Mouse (Mus musculus): ENCODE data around the gene Nbea. TPM values are rescaled to one million over a fixed set of nuclear protein-coding genes. Genes with fewer than 3 reads are reported as not detected.
A peak's percentile ranks its signal among the peaks of the same experiment; 100 is the strongest.

Gene Nbea
- polyA plus RNA-seq, 1 experiment from 2014 or later = 24.0 TPM

DNA sequence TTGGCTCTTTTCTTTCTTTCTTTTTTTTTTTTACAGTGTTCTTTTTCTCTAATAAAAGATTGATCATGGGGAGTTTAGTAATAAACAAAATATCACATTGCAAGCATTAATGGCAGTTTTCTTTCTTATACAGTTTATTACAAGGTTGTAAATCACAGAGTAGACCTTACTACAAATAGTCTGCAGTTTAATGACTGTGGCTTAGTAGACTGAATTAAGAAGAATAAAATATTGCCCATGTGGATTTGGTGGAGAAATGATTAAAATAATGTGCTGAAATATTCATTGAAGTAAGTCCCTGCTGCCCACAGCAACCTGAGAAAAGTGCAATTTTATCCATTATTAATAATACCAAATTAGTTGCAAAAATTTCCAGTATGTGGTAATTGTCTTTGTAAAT, 363.9 kb downstream of the Nbea start:
- Histone ChIP-seq H3K27ac (no peak overlapping the region), H3K4me1 (peaks cover 19% of the 10 kb centered on the region), H3K4me2 (no peak overlapping the region), H3K9ac (no peak overlapping the region), H3K36me3 (no peaks in the 10 kb centered on the region), H3K9me3 (no peaks in the 10 kb centered on the region; the same call in 1 of the 2 replicates), H3K4me3 (no peak overlapping the region), H3K27me3 (no peaks in the 10 kb centered on the region)
- ATAC-seq (ENCODE audit: insufficient number of reproducible peaks, insufficient read depth, low FRiP score, low TSS enrichment, low read depth) = no peak

DNA sequence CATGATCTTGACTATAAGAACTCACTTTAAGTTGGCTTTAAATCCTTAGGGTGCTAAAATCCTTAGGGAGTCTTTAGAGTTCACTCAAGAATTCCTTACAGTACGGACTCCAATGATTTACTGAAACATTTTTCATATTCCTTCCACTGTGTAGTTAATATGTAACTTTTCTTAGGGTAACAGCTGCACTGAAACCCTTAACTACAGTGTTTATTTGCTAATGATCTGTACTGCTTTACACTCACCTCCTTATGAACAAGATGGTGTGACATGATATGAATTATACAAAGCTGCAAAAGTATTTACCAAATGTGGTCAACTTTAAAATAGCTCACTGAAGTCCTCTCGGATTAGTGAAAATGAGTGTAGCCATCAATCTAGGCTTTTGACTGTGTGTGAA, 365.4 kb downstream of the Nbea start:
- no peaks in the 10 kb centered on the region; the same call in 1 of the 2 replicates for H3K9me3 ChIP-seq
- no peak for ATAC-seq (ENCODE audit: insufficient number of reproducible peaks, insufficient read depth, low FRiP score, low TSS enrichment, low read depth)
- 87% methylated on average over 2 of the region's 2 CpGs for WGBS
- no peak overlapping the region for H3K4me2 ChIP-seq
- H3K36me3 ChIP-seq = no peaks in the 10 kb centered on the region
- H3K27me3 ChIP-seq = no peaks in the 10 kb centered on the region
- no peak overlapping the region for H3K4me3 ChIP-seq
- peaks cover 24% of the 10 kb centered on the region for H3K4me1 ChIP-seq
- H3K9ac ChIP-seq = no peak overlapping the region
- H3K27ac ChIP-seq = 0 out of 2 replicates have a peak overlapping the region, but pooled peaks have one; percentile 7

DNA sequence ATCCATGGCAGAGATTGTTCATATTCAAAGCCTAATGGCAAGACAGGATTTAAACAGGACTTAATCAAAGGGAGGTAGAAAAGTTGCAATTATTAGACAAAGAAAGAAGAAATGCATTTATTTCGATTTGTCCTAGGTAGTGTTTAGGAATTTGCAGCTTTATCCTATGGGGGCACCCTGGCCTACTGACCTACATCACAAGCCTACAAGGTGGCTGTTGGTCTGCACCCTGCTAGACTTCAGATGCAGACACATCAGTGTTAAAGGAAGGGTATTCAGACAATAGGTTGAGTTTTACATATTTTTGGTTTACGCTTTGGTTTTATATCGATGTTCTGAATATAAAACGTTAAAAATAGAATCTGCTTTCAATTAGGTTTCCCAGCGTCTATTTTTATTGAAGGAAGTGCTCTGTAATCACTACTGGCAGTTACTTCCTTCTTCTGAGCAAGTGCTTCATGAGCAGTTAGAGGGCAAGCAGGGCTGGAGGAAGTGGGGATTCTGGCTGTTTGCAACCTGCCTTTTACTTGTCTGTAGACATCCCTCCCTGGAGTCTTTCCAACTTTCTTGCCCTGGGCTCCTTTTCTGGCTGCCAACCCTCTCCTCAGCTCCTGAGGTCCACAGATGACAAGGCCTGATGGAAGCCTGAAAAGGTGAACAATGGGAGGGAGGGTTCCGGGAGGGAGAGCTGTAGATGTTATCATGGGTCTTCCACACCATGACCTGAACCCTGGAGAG, 366.7 kb downstream of the Nbea start:
- Histone ChIP-seq H3K9me3 (no peaks in the 10 kb centered on the region; the same call in 1 of the 2 replicates), H3K27me3 (no peaks in the 10 kb centered on the region), H3K27ac (peak overlapping the region; percentile 71), H3K4me1 (peaks cover 24% of the 10 kb centered on the region), H3K36me3 (no peaks in the 10 kb centered on the region), H3K9ac (no peak overlapping the region), H3K4me2 (0 out of 2 replicates have a peak overlapping the region, but pooled peaks have one; percentile 14), H3K4me3 (no peak overlapping the region)
- 35% methylated on average over 6 of the region's 6 CpGs for WGBS
- no peak for ATAC-seq (ENCODE audit: insufficient number of reproducible peaks, insufficient read depth, low FRiP score, low TSS enrichment, low read depth)

DNA sequence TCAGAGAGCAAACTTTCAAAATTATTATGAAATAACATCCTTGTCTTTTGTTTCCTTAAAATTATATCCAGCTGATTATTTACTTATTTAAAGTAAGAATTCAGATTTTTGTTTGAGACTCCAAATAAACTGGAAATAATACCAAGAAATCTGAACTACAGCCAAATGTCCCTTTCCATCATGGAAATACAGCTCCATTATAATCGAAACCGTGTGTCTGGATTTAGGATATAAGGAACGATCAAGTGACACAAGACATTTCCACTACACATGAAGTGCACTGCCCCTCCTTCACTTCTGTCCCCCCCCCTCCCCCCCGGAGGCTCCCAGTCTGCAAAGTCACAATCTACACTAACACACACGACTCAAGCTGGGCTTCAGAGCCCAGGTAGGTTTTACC, 367.4 kb downstream of the Nbea start:
- Histone ChIP-seq H3K4me2 (0 out of 2 replicates have a peak overlapping the region, but pooled peaks have one; percentile 14), H3K4me3 (no peak overlapping the region), H3K4me1 (peaks cover 24% of the 10 kb centered on the region), H3K9ac (no peak overlapping the region), H3K9me3 (no peaks in the 10 kb centered on the region), H3K27me3 (no peaks in the 10 kb centered on the region), H3K27ac (peak overlapping the region; percentile 71), H3K36me3 (no peaks in the 10 kb centered on the region)
- no peak for ATAC-seq (ENCODE audit: insufficient number of reproducible peaks, insufficient read depth, low FRiP score, low TSS enrichment, low read depth)
- WGBS = 25% methylated on average over 5 of the region's 5 CpGs

DNA sequence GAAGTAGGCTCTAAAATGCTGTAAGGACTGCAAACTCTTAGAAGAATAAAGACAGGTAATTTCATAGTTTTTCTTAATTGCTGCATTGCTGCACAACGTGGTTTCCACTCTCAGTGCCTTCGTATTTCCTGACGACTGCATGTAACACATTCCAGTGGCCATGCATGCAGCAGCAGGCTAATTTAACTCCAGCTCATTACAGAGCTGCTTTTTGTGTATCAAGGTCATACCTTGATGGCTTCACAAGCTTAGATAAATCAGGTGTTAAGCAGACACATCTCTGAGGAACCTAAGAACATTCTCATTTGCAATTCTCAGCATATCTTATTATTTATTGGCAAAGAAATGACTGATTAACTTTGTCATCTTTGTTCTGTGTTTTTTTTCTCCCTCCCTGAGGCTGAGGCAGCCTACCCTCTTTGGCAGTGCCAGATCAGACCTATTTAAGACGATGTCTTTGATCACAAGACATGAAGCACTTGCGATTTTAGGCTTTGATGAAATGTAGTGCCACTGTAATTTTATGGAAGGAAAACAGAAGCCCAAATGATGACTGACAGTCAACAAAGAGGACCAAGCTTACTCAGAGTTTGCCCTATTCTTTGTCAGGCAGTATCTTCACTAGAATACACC, 368.4 kb downstream of the Nbea start:
- Histone ChIP-seq H3K9me3 (no peaks in the 10 kb centered on the region), H3K27me3 (no peaks in the 10 kb centered on the region), H3K36me3 (no peaks in the 10 kb centered on the region), H3K4me3 (no peak overlapping the region), H3K27ac (no peak overlapping the region), H3K9ac (no peak overlapping the region), H3K4me1 (peaks cover 24% of the 10 kb centered on the region), H3K4me2 (no peak overlapping the region)
- ATAC-seq (ENCODE audit: insufficient number of reproducible peaks, insufficient read depth, low FRiP score, low TSS enrichment, low read depth) = no peak
- WGBS = 31% methylated on average over 5 of the region's 5 CpGs

DNA sequence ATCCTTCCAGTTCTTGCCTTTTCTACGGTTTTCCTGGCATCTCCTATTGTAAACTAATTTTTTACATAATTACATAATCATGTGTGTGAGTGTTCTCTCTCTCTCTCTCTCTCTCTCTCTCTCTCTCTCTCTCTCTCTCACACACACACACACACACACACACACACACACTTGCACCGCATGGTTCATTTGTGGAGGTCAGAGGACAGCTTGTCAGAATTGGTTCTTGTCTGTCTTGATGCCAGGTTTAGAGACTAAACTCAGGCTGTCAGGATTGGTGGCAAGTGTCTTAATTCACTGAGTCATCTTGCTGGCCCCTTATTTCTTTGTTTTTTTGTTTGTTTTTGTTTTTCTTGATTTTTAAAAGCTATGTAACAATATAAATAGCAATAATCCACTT, 388.7 kb downstream of the Nbea start:
- Histone ChIP-seq H3K27ac (no peak overlapping the region), H3K36me3 (no peaks in the 10 kb centered on the region), H3K4me3 (no peak overlapping the region), H3K27me3 (no peaks in the 10 kb centered on the region), H3K4me2 (no peak overlapping the region), H3K9ac (no peak overlapping the region), H3K9me3 (no peaks in the 10 kb centered on the region), H3K4me1 (peaks cover 13% of the 10 kb centered on the region)
- WGBS = 51% methylated on average over 2 of the region's 2 CpGs
- ATAC-seq (ENCODE audit: insufficient number of reproducible peaks, insufficient read depth, low FRiP score, low TSS enrichment, low read depth) = no peak

DNA sequence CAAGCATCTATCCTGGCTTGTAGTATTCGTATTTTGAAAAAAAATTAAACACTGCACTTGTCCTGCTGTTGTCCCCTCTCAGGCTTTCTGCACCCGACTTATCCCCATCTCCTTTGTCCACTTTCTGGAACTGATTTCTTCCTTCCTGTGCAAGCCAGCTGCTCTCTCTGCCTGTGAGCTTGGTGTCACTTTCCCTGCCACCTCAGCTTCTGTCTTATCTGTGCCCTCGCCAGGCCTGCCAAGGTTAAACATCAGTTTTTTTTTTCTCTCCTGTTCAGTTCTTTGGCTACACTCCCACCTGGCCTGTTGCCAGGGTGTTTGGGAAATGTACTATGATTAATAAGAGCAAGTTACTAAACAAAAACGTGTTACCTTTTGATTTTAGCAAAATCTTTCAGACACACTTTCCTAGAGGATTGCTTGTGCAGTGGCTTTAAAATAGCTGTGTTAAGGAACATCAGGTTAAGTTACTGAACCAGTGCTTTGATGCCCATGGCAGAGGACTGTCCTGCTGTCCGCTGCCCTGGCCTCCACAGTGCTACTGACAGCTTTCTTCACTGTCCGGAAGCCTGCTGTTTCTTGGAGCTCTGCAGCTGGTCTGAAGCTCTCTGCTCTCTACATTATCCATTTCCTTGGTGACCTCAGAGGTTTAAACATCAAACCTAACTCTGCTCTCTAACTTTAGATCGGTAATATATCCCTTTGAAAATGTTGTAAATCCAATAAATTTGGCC, 389.5 kb downstream of the Nbea start:
- Histone ChIP-seq H3K4me3 (no peak overlapping the region), H3K36me3 (no peaks in the 10 kb centered on the region), H3K9me3 (no peaks in the 10 kb centered on the region), H3K27me3 (no peaks in the 10 kb centered on the region), H3K9ac (no peak overlapping the region), H3K4me1 (peaks cover 18% of the 10 kb centered on the region), H3K4me2 (no peak overlapping the region), H3K27ac (no peak overlapping the region)
- WGBS = 53% methylated on average over 7 of the region's 7 CpGs
- no peak for ATAC-seq (ENCODE audit: insufficient number of reproducible peaks, insufficient read depth, low FRiP score, low TSS enrichment, low read depth)

DNA sequence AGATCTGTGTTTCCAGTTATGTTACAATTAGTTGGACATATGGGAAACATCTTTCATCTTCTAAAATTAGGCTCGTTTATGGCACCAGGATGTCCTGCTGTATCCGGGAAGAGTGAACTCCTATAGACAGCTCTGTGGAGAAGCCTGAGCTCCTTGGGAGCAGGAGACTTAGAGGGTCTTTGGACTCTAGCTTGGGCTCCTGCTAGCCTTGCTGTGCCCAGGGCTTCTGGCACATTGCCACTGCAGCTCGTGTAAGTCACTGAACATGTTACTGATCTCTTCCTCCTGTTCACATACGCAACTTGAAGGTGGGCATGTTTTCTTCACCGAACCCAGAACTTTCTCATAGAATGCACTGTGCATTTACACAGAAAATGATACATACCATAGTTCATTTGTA, 391.2 kb downstream of the Nbea start:
- no peak for ATAC-seq (ENCODE audit: insufficient number of reproducible peaks, insufficient read depth, low FRiP score, low TSS enrichment, low read depth)
- H3K27ac ChIP-seq = no peak overlapping the region
- no peak overlapping the region for H3K4me2 ChIP-seq
- H3K4me1 ChIP-seq = peaks cover 14% of the 10 kb centered on the region
- no peak overlapping the region for H3K9ac ChIP-seq
- 0 out of 2 replicates have a peak, but pooled peaks cover 5% of the 10 kb centered on the region for H3K27me3 ChIP-seq
- H3K36me3 ChIP-seq = no peaks in the 10 kb centered on the region
- WGBS = 55% methylated on average over 5 of the region's 5 CpGs
- no peak overlapping the region for H3K4me3 ChIP-seq
- no peaks in the 10 kb centered on the region for H3K9me3 ChIP-seq

DNA sequence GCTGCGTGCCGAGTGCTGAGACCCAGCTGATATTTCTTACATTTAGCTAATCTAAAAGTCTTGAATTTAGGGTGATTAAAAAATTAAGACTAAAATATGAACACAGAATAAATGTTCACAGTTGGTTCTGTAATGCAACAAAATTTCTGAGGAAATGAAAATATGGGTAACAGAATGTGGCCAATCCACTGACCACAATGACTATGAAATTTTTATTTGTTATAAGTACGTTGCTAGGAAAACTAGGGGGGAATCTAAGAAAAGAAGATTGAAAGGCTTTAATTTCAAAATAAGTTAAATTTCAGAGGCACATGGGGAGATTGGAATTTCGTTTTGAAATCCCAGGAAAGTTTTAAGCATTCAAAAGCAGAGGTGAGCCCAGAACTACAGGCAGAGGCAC, 392.9 kb downstream of the Nbea start:
- H3K27me3 ChIP-seq = peaks cover 17% of the 10 kb centered on the region
- H3K36me3 ChIP-seq = no peaks in the 10 kb centered on the region
- no peak for ATAC-seq (ENCODE audit: insufficient number of reproducible peaks, insufficient read depth, low FRiP score, low TSS enrichment, low read depth)
- no peak overlapping the region for H3K27ac ChIP-seq
- H3K9ac ChIP-seq = no peak overlapping the region
- H3K9me3 ChIP-seq = no peaks in the 10 kb centered on the region
- peaks cover 14% of the 10 kb centered on the region for H3K4me1 ChIP-seq
- no peak overlapping the region for H3K4me2 ChIP-seq
- no peak overlapping the region for H3K4me3 ChIP-seq
- WGBS = 72% methylated on average over 4 of the region's 4 CpGs

DNA sequence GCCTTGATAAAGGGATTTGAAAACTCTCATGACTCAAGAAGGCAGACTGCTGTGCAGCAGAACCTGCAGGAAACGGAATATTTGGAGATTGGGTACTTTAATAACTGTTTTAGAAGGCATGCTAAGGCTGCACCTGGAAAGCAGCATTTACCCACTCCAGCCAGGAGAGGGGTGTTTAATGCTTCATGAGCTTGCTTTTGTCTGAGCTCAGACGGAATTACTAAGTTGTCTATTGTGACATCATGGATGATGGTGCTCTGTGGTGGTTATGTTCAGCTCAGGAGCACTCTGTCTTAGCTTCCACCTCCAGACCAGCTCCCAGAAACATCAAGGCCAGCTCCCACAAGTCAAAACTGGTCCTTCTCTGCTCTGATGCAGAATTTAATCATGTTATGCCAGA, 393.6 kb downstream of the Nbea start:
- H3K9ac ChIP-seq = no peak overlapping the region
- peaks cover 14% of the 10 kb centered on the region for H3K4me1 ChIP-seq
- WGBS = 35% methylated on average over 2 of the region's 2 CpGs
- peak overlapping the region; percentile 64; the same call in 1 of the 2 replicates for H3K27ac ChIP-seq
- H3K4me2 ChIP-seq = no peak overlapping the region
- peaks cover 21% of the 10 kb centered on the region for H3K27me3 ChIP-seq
- no peak overlapping the region for H3K4me3 ChIP-seq
- no peaks in the 10 kb centered on the region for H3K36me3 ChIP-seq
- no peaks in the 10 kb centered on the region for H3K9me3 ChIP-seq
- ATAC-seq (ENCODE audit: insufficient number of reproducible peaks, insufficient read depth, low FRiP score, low TSS enrichment, low read depth) = no peak

DNA sequence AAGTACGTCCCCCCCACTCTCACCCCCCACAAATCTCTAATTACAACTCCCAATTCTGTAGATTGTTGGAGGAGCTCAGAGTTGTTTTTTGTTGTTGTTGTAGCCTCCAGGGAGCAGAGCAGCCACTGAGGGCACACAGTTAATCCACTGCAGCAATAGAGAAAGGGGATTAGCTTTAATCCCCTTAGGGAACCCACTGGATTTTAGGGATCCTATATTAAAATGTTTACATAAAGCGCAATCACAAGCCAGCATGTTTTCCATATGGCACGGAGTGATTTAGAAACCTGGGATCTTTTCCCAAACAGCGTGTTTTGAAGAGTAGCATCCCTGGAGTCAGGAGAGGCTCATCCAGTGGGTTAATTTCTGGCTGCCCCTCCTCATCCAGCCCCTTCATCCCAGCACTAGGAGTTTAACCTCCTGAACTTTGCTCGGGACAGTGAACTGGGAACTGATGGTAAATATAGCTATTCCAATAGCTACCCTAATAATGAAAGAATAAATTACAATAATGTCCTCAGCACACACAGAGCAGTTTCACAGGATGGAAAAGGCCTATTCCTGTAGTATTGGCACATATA, 394.8 kb downstream of the Nbea start:
- ATAC-seq (ENCODE audit: insufficient number of reproducible peaks, insufficient read depth, low FRiP score, low TSS enrichment, low read depth) = 0 out of 2 replicates have a peak, but pooled peaks have one; percentile 58
- 0 out of 2 replicates have a peak overlapping the region, but pooled peaks have one; percentile 26 for H3K4me2 ChIP-seq
- no peak overlapping the region for H3K9ac ChIP-seq
- H3K4me1 ChIP-seq = peaks cover 14% of the 10 kb centered on the region
- peaks cover 21% of the 10 kb centered on the region for H3K27me3 ChIP-seq
- 12% methylated on average over 5 of the region's 5 CpGs for WGBS
- no peak overlapping the region; the same call in 1 of the 2 replicates for H3K4me3 ChIP-seq
- no peaks in the 10 kb centered on the region for H3K36me3 ChIP-seq
- H3K9me3 ChIP-seq = no peaks in the 10 kb centered on the region
- peak overlapping the region; percentile 64; the same call in 1 of the 2 replicates for H3K27ac ChIP-seq
